Mouse (Mus musculus): Measurements from ENCODE around the gene Gm10945. TPM values are rescaled to one million over a fixed set of nuclear protein-coding genes. Genes with fewer than 3 reads are reported as not detected.

Gm10945 gene
- polyA plus RNA-seq, 2 experiments: not detected

DNA sequence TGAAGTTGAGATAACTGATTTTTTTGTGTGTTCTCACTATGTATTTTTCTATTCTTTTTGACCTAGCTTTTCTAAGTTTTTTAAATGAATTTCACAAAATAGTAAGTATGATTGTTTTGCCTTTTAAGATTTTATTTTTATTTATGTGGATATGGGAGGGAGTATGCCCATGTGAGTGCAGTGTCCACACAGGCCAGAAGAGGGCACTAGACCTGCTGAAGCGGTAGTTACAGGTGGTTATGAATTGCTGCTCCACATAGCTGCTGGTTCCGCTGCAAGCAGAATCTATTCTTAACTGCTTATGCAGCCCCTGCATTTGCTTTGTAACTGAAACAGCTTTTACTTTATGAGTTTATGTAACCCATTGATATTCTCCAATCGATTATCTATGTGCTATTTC is 33.1 kb downstream of the Gm10945 start:
- Histone ChIP-seq H3K9ac (replicated peaks) (no peak overlapping the region), H3K4me3 (ENCODE audit: insufficient read depth in 1 of 2, low read depth in 2 of 2, low read length in 2 of 2) (no peak overlapping the region), H3K36me3 (replicated peaks; ENCODE audit: control insufficient read depth, insufficient read depth, low read depth) (no peaks in the 10 kb centered on the region), H3K4me2 (ENCODE audit: low read depth) (no peak overlapping the region), H3K4me1 (replicated peaks; ENCODE audit: control insufficient read depth in 2 of 2, insufficient read depth in 2 of 2, low read length in 1 of 2) (no peaks in the 10 kb centered on the region), H3K9me3 (ENCODE audit: control insufficient read depth, low read length) (no peaks in the 10 kb centered on the region), H3K27me3 (ENCODE audit: control insufficient read depth, insufficient read depth, low read length) (no peaks in the 10 kb centered on the region), H3K27ac (no peak overlapping the region)
- 74% methylated on average over 3 of the region's 3 CpGs for WGBS (ENCODE audit: insufficient replicate concordance)
- ATAC-seq (ENCODE audit: insufficient read depth) (no peak), DNase-seq (ENCODE audit: low read depth in 3 of 3, low spot score in 3 of 3) (no peak)
- TF ChIP-seq CTCF (IDR thresholded peaks at IDR 0.05; ENCODE audit: low read depth) (peak; percentile 39), EP300 (IDR thresholded peaks at IDR 0.05; ENCODE audit: low read depth) (no peak)

DNA sequence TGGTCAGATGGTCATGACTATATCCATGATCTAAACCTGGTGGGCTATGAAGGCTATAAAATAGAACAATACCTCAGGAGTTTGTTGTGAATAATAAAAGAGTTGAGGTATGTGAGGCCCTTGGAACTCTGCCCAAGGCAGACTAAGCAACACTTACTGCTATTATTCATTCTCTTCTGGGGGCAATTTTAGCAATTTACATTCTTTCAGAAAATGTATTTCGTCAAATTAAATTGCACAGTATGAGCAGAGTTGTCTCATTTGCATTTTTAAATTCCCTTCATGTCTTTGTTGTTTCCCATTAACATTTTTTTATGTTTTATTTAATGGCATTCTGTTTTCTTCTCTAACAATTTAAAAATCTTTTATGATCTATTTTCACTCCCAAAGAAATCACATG is 37.8 kb downstream of the Gm10945 start:
- no peaks in the 10 kb centered on the region for H3K4me1 ChIP-seq (replicated peaks; ENCODE audit: control insufficient read depth in 2 of 2, insufficient read depth in 2 of 2, low read length in 1 of 2)
- no peak overlapping the region for H3K27ac ChIP-seq
- no peaks in the 10 kb centered on the region for H3K36me3 ChIP-seq (replicated peaks; ENCODE audit: control insufficient read depth, insufficient read depth, low read depth)
- TF ChIP-seq EP300 (IDR thresholded peaks at IDR 0.05; ENCODE audit: low read depth) (no peak), CTCF (IDR thresholded peaks at IDR 0.05; ENCODE audit: low read depth) (no peak)
- DNase-seq (ENCODE audit: low read depth in 3 of 3, low spot score in 3 of 3) (no peak), ATAC-seq (ENCODE audit: insufficient read depth) (no peak)
- no peaks in the 10 kb centered on the region for H3K27me3 ChIP-seq (ENCODE audit: control insufficient read depth, insufficient read depth, low read length)
- no peak overlapping the region for H3K4me3 ChIP-seq (ENCODE audit: insufficient read depth in 1 of 2, low read depth in 2 of 2, low read length in 2 of 2)
- H3K9ac ChIP-seq (replicated peaks): no peak overlapping the region
- no peaks in the 10 kb centered on the region for H3K9me3 ChIP-seq (ENCODE audit: control insufficient read depth, low read length)
- WGBS (ENCODE audit: insufficient replicate concordance): 50% methylated on average over 1 of the region's 1 CpGs
- H3K4me2 ChIP-seq (ENCODE audit: low read depth): no peak overlapping the region

DNA sequence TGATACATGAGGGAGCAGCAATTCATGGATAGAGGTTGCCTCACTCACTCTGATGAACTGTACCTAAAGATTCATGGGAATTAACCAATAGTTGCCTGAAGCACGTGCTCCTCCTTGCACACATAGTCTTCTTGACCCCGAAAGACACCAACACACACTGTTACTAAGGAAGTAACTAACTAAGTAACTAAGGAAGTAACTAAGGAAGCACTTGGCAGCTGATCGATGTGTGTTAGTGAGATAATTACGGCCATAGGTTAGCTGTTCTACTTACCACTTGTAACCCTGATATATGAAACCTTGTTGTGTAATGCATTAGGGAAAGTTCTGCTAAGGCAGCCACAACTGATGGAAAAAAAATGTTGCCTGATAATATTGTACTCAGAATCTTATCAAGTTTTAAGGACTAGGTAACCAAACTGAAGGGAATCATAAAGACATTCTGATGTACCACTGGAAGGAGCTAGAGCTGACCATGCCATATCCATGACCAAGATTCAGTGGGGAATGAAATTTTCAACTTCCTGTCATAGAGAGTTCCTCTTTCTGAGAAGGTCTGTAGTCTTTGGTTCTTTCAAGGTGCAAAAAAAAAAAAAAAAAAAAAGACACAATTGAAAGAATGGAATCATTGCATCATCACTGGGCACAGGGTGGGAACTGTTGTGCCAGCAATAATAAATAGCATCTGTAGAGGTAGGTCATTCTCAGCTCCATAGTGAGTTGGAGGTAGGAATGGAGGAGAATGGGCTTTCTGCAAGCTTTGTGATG is 44.2 kb downstream of the Gm10945 start:
- H3K27ac ChIP-seq: no peak overlapping the region
- no peaks in the 10 kb centered on the region for H3K27me3 ChIP-seq (ENCODE audit: control insufficient read depth, insufficient read depth, low read length)
- no peaks in the 10 kb centered on the region for H3K9me3 ChIP-seq (ENCODE audit: control insufficient read depth, low read length)
- H3K4me1 ChIP-seq (replicated peaks; ENCODE audit: control insufficient read depth in 2 of 2, insufficient read depth in 2 of 2, low read length in 1 of 2): no peaks in the 10 kb centered on the region
- H3K36me3 ChIP-seq (replicated peaks; ENCODE audit: control insufficient read depth, insufficient read depth, low read depth): no peaks in the 10 kb centered on the region
- peak in 1 of 3 experiments; percentile 9 for DNase-seq (ENCODE audit: low read depth in 3 of 3, low spot score in 3 of 3)
- ATAC-seq (ENCODE audit: insufficient read depth): no peak
- 10% methylated on average over 4 of the region's 4 CpGs for WGBS (ENCODE audit: insufficient replicate concordance)
- no peak overlapping the region for H3K9ac ChIP-seq (replicated peaks)
- no peak overlapping the region for H3K4me3 ChIP-seq (ENCODE audit: insufficient read depth in 1 of 2, low read depth in 2 of 2, low read length in 2 of 2)
- TF ChIP-seq CTCF (IDR thresholded peaks at IDR 0.05; ENCODE audit: low read depth): no peak
- TF ChIP-seq EP300 (IDR thresholded peaks at IDR 0.05; ENCODE audit: low read depth): no peak
- no peak overlapping the region for H3K4me2 ChIP-seq (ENCODE audit: low read depth)

DNA sequence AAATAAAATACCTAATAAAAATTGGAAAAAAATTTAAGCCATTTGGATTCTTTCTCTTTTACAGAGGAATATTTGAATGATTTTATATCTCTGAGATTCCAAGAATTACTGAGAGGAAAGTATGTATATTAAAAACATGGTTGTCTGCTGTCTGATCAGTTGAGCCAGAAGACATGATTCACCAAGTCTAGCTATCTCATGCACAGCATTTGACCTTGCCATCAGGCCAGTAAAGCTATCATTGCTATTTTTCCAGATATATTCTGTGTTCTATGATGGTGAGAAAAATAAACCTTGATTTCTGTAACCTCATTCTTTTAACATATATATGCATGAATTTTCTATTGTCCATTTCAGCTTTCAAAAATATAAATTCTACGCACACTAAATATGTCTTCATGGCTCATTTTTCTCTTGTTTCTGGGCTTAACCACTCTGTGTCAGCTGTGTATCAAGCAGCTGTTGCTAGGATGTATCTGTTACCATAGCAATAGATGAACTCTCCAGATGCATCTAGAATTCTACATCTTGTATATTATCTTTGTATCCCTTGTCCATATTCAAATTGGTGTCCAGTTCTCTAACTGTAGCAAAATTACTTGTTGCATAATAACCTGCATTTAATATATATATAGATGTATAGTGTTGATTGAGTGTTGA is 56.2 kb downstream of the Gm10945 start:
- Histone ChIP-seq H3K4me3 (ENCODE audit: insufficient read depth in 1 of 2, low read depth in 2 of 2, low read length in 2 of 2) (no peak overlapping the region), H3K27me3 (ENCODE audit: control insufficient read depth, insufficient read depth, low read length) (no peaks in the 10 kb centered on the region), H3K4me1 (replicated peaks; ENCODE audit: control insufficient read depth in 2 of 2, insufficient read depth in 2 of 2, low read length in 1 of 2) (no peaks in the 10 kb centered on the region), H3K4me2 (ENCODE audit: low read depth) (no peak overlapping the region), H3K27ac (no peak overlapping the region), H3K36me3 (replicated peaks; ENCODE audit: control insufficient read depth, insufficient read depth, low read depth) (no peaks in the 10 kb centered on the region), H3K9ac (replicated peaks) (no peak overlapping the region), H3K9me3 (ENCODE audit: control insufficient read depth, low read length) (no peaks in the 10 kb centered on the region)
- no peak for ATAC-seq (ENCODE audit: insufficient read depth)
- 68% methylated on average over 1 of the region's 1 CpGs for WGBS (ENCODE audit: insufficient replicate concordance)
- TF ChIP-seq EP300 (IDR thresholded peaks at IDR 0.05; ENCODE audit: low read depth) (no peak), CTCF (IDR thresholded peaks at IDR 0.05; ENCODE audit: low read depth) (no peak)
- DNase-seq (ENCODE audit: low read depth in 3 of 3, low spot score in 3 of 3): no peak

DNA sequence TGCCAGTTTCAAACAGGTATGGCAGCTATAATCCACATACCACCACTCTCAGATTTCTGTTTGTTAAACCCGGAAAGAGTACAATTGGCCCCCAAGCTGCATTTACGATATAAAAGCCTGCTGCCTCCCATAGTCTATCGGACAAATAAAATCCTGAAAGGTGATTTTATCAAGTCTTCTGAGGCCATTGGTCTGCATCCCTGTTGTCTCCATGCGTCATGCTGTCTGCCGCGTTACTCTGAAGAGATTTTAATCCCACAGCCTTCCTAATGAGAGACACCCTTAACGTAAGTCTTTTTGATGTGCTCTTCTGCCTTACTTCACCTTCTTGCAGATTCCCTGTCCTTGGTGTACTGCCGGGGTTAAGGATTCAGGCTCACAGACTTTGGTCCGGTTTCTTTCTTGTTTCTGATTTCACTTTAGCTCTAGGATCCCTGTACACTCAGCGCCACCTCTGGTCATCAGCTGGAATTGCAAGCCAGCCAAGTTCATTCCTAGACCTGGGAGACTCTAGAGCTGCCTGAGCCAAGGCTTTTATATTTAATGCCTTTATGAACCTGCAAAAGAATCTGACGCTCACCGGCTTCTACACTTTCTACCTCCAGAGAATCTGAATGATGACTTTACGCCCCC is 67.2 kb downstream of the Gm10945 start:
- no peaks in the 10 kb centered on the region for H3K27me3 ChIP-seq (ENCODE audit: control insufficient read depth, insufficient read depth, low read length)
- ATAC-seq (ENCODE audit: insufficient read depth) (no peak), DNase-seq (ENCODE audit: low read depth in 3 of 3, low spot score in 3 of 3) (peak in 1 of 3 experiments; percentile 4)
- no peaks in the 10 kb centered on the region for H3K9me3 ChIP-seq (ENCODE audit: control insufficient read depth, low read length)
- H3K4me2 ChIP-seq (ENCODE audit: low read depth): no peak overlapping the region
- H3K4me1 ChIP-seq (replicated peaks; ENCODE audit: control insufficient read depth in 2 of 2, insufficient read depth in 2 of 2, low read length in 1 of 2): no peaks in the 10 kb centered on the region
- H3K9ac ChIP-seq (replicated peaks): no peak overlapping the region
- no peak overlapping the region for H3K27ac ChIP-seq
- H3K4me3 ChIP-seq (ENCODE audit: insufficient read depth in 1 of 2, low read depth in 2 of 2, low read length in 2 of 2): no peak overlapping the region
- no peak for TF ChIP-seq EP300 (IDR thresholded peaks at IDR 0.05; ENCODE audit: low read depth)
- peak; percentile 59 for TF ChIP-seq CTCF (IDR thresholded peaks at IDR 0.05; ENCODE audit: low read depth)
- no peaks in the 10 kb centered on the region for H3K36me3 ChIP-seq (replicated peaks; ENCODE audit: control insufficient read depth, insufficient read depth, low read depth)
- WGBS (ENCODE audit: insufficient replicate concordance): 48% methylated on average over 13 of the region's 13 CpGs

Other genes starting within 250 kb of the Gm10945 start
- not detected in 2 replicates for gene Oprm1, start 3.3 kb downstream of the Gm10945 start, polyA plus RNA-seq (2012; rRNA removed)
- not detected in 2 replicates for gene Oprm1, start 3.3 kb downstream of the Gm10945 start, polyA plus RNA-seq (2014; fragmentation: Nextera tagmentation; extraction: Ambion mirVana)

All from liver, embryonic 14.5 days (tissue).